Mouse (Mus musculus) cortical plate, adult 2 months (tissue): ENCODE measurements around the gene Tmem131.

Experiments used
- CTCF ChIP-seq: fragments of 200-500 bp; IDR thresholded peaks from 2 replicates; pipeline ENCODE4 v1.5.1; 2011; ENCODE audit warnings: mild to moderate bottlenecking, control low read depth, low read length; ENCODE audit not compliant: insufficient read depth; ENCODE audit errors: extremely low read depth
- POLR2A ChIP-seq: fragments of 200-500 bp; IDR thresholded peaks from 2 replicates; pipeline ENCODE4 v1.6.1; 2011; ENCODE audit warnings: mild to moderate bottlenecking, low read length, control low read depth; ENCODE audit not compliant: insufficient read depth; ENCODE audit errors: extremely low read depth

GRCm38 (mm10) chr1:36940381-36940762 is 3.1 kb downstream of the Tmem131 start:
- TF ChIP-seq POLR2A (no peak), CTCF (no peak)
